Mouse (Mus musculus) liver, postnatal 0 days (tissue): ENCODE data around the gene Ndufv2.

Source experiments
- CTCF ChIP-seq: sonication (generic); IDR thresholded peaks from 2 replicates; pipeline ENCODE4 v1.5.1; 2016; ENCODE audit warnings: antibody characterized with exemption, low read depth
- EP300 ChIP-seq: IDR thresholded peaks from 2 replicates; pipeline ENCODE4 v1.6.1; 2016; ENCODE audit warnings: antibody characterized with exemption, low read depth, mild to moderate bottlenecking

GRCm38 (mm10) chr17:66085038-66085437 is 16.3 kb downstream of the Ndufv2 start:
- TF ChIP-seq EP300: no peak
- no peak for TF ChIP-seq CTCF
